Mouse (Mus musculus) cortical plate, adult 2 months (tissue): ENCODE results near the gene Ripor3. TPM values are rescaled to one million over a fixed set of nuclear protein-coding genes. Genes with fewer than 3 reads are reported as not detected.
A peak's percentile ranks its signal among the peaks of the same experiment; 100 is the strongest.

Source experiments
- H3K27ac ChIP-seq: fragments of 200-500 bp; 2 replicates; pipeline ENCODE4 v1.5.1; 2012; ENCODE audit warnings: low read length, control low read depth, inconsistent platforms; ENCODE audit not compliant: insufficient read depth
- H3K4me1 ChIP-seq: fragments of 200-500 bp; 2 replicates; pipeline ENCODE4 v1.6.1; 2011; ENCODE audit warnings: low read length; ENCODE audit not compliant: control insufficient read depth, insufficient read depth
- H3K4me3 ChIP-seq: fragments of 200-500 bp; 2 replicates; pipeline ENCODE4 v1.5.1; 2011; ENCODE audit warnings: mild to moderate bottlenecking, low read length, control low read depth; ENCODE audit not compliant: insufficient read depth
- CTCF ChIP-seq: fragments of 200-500 bp; IDR thresholded peaks from 2 replicates; pipeline ENCODE4 v1.5.1; 2011; ENCODE audit warnings: mild to moderate bottlenecking, control low read depth, low read length; ENCODE audit not compliant: insufficient read depth; ENCODE audit errors: extremely low read depth
- POLR2A ChIP-seq: fragments of 200-500 bp; IDR thresholded peaks from 2 replicates; pipeline ENCODE4 v1.6.1; 2011; ENCODE audit warnings: mild to moderate bottlenecking, low read length, control low read depth; ENCODE audit not compliant: insufficient read depth; ENCODE audit errors: extremely low read depth
- polyA plus RNA-seq: library from polyadenylated mRNA; depleted of rRNA; stranded (reverse); fragments of >200 nt; gene quantifications from 2 replicates; pipeline ENCODE4 v1.2.3, GENCODE M21; 2012

Ripor3 gene
- polyA plus RNA-seq, 1 experiment, result 0.50 TPM

DNA sequence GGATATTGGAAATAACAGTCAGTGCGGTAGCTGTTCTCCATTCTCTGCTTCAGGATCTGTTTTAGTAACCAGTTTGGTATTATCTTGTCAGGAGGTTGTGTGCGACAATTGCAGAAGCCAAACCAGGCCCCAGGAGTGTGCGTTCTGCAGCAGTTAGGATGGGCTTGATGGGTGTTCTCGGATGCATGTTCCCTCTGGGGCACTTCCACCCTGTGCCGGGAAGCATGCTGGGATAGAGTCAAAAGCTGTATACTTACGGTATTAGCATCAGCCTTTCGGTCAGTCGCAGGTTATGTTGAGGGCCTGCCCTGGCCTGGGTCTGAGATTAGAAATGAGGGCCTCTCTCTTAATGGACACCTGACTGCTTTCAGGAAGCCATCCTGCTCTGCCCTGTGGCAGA, 49.8 kb downstream of the Ripor3 start:
- H3K4me3 ChIP-seq, result no peak overlapping the region
- TF ChIP-seq CTCF (no peak), POLR2A (no peak)
- peaks cover 14% of the 10 kb centered on the region for H3K4me1 ChIP-seq
- no peak overlapping the region for H3K27ac ChIP-seq

DNA sequence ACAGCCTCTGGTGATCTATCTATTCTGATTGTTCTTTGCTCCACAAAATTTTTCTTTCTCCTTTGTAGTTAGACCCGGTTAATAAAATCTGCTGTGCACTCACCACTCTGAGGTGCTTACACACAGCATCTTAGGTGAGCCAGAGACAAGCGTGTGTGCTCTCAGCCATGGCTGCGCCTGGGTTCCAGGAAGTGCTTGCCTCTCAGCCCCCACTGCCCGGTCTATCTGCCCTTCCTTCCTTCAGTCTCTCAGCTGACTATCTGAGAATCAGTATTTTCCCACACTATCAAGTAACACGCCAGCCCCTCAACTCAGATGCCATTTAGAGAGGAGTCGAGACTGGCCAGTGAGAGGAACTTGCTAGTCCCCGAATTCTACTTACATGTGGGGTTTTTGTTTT, 50.4 kb downstream of the Ripor3 start:
- H3K27ac ChIP-seq, result no peak overlapping the region
- peaks cover 14% of the 10 kb centered on the region for H3K4me1 ChIP-seq
- no peak for TF ChIP-seq CTCF
- no peak for TF ChIP-seq POLR2A
- H3K4me3 ChIP-seq, result no peak overlapping the region

DNA sequence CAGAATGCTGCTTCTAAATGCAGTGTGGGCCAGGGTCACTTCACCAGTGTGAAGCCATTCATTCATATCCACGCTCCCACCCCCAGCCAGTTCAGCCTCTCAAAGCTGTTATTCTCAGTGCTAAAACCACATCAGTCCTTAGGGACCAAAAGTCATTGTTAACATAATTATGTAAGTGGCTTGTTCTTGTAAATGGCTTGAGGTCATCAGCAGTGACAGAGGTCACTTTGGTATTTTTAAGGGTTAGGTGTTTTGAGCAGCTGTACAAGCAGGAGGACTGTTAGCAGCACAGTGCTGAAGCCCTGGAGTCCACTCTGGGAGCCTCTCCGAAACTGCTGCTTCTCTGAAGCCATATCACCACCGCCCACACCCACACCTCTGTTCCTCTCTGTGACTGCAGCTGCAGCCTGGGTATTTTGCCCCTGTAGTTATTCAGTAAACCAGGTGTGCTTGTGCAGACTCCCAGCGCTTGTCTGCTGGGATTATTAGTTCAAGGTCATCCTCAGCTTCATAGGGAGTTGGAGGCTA, 51.0 kb downstream of the Ripor3 start:
- H3K27ac ChIP-seq, result peak overlapping the region; percentile 55; the same call in 1 of the 2 replicates
- H3K4me3 ChIP-seq, result no peak overlapping the region
- peaks cover 14% of the 10 kb centered on the region for H3K4me1 ChIP-seq
- TF ChIP-seq POLR2A (no peak), CTCF (no peak)

DNA sequence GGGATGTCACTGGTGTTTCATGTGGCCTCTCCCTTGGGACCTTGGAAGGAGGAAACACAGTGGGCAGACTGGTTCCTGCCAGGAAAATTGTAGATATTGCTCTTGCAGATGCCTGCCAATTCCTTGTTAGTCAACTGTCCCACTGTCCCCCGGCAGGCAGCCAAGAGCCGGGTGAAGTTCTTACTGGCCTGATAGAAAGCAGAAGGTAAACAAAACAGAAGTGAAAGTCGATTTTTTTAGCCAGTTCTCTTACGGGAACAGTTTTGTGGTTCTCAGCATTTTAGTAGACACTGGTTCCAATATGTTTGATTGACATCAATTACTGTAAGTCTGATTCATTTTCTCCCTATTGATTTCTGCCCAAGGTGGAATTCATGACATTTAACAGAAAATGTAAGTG, 51.6 kb downstream of the Ripor3 start:
- Histone ChIP-seq H3K27ac (0 out of 2 replicates have a peak overlapping the region, but pooled peaks have one; percentile 55), H3K4me3 (no peak overlapping the region), H3K4me1 (peaks cover 14% of the 10 kb centered on the region)
- TF ChIP-seq POLR2A, result no peak
- TF ChIP-seq CTCF, result no peak

DNA sequence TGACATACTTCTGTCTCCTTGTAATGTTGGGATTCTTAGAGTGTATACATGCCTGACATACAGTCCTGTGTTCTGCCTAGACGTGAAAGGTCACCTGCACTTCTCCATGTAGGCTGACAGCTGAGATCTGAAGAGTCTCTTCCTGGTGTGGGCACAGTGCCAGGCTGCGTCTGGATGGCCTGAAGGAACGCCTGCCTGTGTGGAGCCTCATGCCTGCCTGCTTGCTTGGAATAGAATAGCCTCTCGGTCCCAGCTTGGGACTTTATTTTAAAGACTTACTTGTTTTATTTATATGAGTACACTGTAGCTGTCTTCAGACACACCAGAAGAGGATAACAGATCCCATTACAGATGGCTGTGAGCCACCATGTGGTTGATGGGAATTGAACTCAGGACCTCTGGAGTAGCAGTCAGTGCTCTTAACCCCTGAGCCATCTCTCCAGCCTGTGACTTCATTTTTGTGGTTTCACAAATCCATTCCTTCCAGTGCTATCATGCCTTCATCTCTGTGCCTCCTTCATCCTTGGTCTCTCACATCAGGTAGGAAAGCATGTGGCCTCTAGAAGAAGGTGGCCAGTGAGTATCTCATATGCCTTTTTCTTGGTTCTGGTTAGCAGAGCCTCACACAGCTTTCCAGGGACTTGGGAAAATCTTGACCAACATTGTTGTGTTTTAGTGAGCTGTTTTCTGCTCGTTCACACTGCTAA, 52.2 kb downstream of the Ripor3 start:
- TF ChIP-seq POLR2A (no peak), CTCF (no peak)
- Histone ChIP-seq H3K4me3 (no peak overlapping the region), H3K27ac (no peak overlapping the region), H3K4me1 (peaks cover 14% of the 10 kb centered on the region)

DNA sequence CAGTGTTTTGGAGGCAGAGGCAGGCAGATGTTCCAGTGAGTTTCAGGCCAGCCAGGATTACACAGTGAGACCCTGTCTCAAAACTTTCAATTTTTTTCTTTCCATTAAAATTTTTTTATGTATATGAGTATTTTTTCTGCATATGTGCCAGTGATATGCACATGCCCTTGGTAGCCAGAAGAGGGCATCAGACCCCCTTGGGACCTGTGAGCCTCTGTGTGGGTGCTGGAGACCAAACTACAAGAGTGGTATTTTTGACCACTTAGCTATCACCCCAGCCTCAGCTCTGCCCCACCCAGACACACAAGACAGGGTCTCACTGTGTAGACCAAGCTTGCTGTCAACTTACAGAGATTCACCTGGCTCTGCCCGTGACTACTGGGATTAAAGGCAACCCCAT, 52.9 kb downstream of the Ripor3 start:
- no peak for TF ChIP-seq POLR2A
- no peak for TF ChIP-seq CTCF
- no peak overlapping the region for H3K4me3 ChIP-seq
- H3K27ac ChIP-seq, result no peak overlapping the region
- peaks cover 11% of the 10 kb centered on the region for H3K4me1 ChIP-seq

DNA sequence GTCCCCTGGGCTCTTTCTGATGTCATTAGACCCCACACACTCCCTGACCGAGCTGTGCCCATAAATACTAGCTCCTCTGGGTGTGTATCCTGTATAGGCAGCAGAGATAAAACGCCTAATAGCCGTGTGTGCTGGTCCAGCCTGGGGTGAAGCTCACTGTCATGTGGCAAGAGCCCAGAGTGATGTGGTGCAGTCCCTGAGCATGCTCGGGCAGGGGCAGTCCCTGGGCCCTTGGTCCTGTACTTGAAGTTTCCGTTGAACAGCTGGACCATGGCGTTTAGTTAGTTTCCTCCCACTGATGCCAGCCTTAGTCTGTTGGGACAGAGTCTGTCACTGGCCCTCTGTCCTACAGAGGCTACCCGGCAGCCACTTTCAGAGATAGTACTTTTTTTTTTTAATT, 55.5 kb downstream of the Ripor3 start:
- Histone ChIP-seq H3K27ac (no peak overlapping the region), H3K4me1 (peaks cover 13% of the 10 kb centered on the region), H3K4me3 (no peak overlapping the region)
- TF ChIP-seq CTCF (no peak), POLR2A (no peak)

DNA sequence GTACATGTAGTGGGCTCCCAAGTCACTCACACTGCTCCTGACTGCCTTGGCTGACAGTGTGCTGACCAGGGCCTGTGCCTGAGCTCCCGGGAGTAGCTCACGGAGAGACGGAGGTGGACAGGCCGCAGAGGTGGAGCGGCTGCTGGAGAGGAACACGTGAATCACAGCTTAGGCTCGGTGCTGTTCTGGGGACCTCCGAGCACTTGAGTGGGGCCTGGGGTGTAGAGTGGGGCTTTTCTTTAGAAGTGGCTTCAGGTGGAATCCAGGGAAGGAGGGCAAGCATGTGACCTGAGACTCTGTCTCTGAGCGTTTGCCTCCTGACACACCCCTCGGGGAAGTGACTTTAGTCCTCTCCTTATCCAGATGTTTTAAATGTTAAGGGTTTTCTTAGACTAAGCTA, 56.6 kb downstream of the Ripor3 start:
- TF ChIP-seq CTCF (no peak), POLR2A (no peak)
- no peak overlapping the region for H3K27ac ChIP-seq
- no peak overlapping the region for H3K4me3 ChIP-seq
- H3K4me1 ChIP-seq, result peaks cover 14% of the 10 kb centered on the region

DNA sequence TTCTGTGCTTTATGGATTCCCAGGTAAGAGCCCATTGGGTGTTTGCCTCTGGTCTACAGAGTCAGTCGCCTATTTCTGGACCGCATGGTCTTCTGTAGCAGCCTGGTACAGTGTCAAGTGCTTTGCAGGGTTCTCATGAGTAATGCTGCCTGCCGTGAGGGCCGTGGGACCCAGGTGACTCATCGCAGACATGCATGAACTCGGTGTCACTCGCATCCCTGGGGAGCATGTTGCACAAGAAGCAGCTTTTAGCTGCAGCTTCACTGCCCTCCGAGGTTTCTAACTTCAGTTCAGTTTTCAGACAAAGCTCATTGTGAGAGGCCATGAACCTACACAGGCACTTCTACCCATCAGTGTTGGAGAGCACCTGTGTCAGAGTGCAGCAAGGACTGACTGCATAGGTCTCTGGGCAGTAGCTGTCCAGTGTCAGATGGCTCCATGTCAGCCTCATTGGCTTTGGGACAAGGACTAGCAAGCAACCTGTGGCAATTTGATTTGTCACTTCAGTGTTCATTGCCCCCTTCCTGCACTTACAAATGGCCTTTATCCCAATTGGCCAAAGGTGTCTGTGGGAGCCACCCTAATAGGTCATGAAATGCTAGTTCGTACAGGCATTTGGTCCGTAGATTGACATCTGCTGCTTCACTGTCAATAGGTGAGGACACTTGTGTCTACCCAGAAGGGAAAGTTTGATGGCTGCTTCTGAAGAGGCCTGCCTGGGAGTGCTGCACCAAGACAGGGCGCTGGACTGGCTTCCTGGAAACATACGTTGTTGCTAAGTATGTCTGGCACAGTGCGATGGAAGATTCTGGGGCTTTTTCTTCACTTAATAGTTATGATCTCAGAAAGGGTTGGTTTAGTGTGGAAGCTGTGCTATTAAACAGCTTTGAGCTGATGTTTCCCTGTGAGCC, 58.9 kb downstream of the Ripor3 start:
- Histone ChIP-seq H3K4me3 (no peak overlapping the region), H3K4me1 (peaks cover 13% of the 10 kb centered on the region), H3K27ac (no peak overlapping the region)
- TF ChIP-seq CTCF (no peak), POLR2A (no peak)

DNA sequence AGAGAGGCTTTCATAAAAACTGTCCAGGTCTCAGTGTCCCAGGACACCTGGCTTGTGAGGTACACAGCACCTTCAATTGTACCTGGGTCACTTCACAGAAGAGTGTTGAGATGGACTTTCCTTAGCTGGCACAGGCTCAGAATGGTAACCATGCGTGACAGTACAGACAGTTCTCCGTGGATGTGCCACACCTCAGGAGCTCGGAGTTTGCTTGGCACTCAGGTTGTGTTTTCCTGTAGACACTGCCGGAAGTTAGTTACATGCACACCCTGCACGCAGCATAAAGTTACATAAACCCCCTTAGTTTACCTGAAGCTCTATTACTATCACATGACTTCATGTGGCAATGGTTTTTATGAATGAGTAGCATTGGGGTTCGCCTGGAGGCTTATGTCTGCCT, 59.7 kb downstream of the Ripor3 start:
- Histone ChIP-seq H3K4me3 (no peak overlapping the region), H3K4me1 (peaks cover 14% of the 10 kb centered on the region), H3K27ac (no peak overlapping the region)
- TF ChIP-seq CTCF, result no peak
- TF ChIP-seq POLR2A, result no peak
